In genomic region chr11:105803686-105804085, GRCm38 (mm10) we compare ENCODE assay signal across 12 mouse cellular contexts.
DNase-seq lines count a peak whose midpoint lies in the region.
"Had no signal": no experiment of that assay in that cellular context is flagged by ENCODE, and none has a peak within 500 bp of the region (broad histone marks: within the 10 kb centered on the region; RNA-seq: fewer than 3 reads in every experiment).

No protein-coding gene starts in this region.

- peak; percentile 50 to 75 for DNase-seq in cerebellum, postnatal 14 days
- no peak for DNase-seq in cerebellum, adult 8-10 months
- DNase-seq in ovary, adult 18-20 months (ENCODE audit: low spot score) = peak; percentile 7
- no peak for DNase-seq in ovary, postnatal 36 days (ENCODE audit: low spot score)
- peak; percentile 41 for DNase-seq in adrenal gland, postnatal 25 days
- no peak for DNase-seq in left cerebral cortex, adult 18-20 months (ENCODE audit: low spot score in 2 of 2)
- DNase-seq in right cerebral cortex, postnatal 36 days (ENCODE audit: low spot score in 2 of 2) = no peak
- DNase-seq: embryo, embryonic 11 days; gastrocnemius, postnatal 10 days; heart, adult 2 months; heart, postnatal 14 days; kidney, adult 18-20 months had no signal

Comparison
In these comparisons a context has a peak if more than half of its experiments do, and no peak if none do; other contexts are left out.
1. DNase-seq: peak in cerebellum, postnatal 14 days (2 of 2), ovary, adult 18-20 months (single experiment) and adrenal gland, postnatal 25 days (single experiment); none in cerebellum, adult 8-10 months (single experiment), ovary, postnatal 36 days (single experiment), left cerebral cortex, adult 18-20 months (0 of 2) and right cerebral cortex, postnatal 36 days (0 of 2).